Mouse (Mus musculus) ES-Bruce4 (cell line): Measurements from ENCODE around the gene Crmp1.

Experiments
- CTCF ChIP-seq: IDR thresholded peaks from one replicate; pipeline ENCODE4 v1.8.1; 2011; ENCODE audit warnings: low read depth, low read length
- EP300 ChIP-seq: IDR thresholded peaks from 2 replicates; pipeline ENCODE4 v1.6.1; 2011; ENCODE audit warnings: low read depth, low read length; ENCODE audit not compliant: insufficient read depth
- POLR2A ChIP-seq: IDR thresholded peaks from one replicate; pipeline ENCODE4 v1.8.1; 2011; ENCODE audit warnings: low read length; ENCODE audit not compliant: insufficient read depth

DNA sequence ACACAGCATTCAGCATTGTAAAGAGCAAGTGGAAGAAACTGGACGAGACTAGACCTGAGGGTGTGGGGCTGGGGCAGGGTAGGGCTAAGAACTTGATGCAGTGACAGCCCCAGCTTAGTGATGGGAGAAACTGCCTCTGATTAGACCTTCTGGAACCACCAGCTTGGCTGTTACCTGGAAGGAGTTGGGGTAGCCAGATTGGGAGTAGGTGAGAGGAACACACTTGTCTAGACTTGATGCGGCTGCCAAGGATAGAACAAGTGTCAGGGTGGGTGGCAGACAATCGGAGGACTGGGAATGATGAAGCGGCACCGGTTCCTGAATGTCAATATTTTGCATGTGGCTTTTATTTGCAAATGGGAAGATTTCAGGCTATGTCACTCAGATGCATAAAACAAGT lies 21.2 kb upstream of the Crmp1 start:
- TF ChIP-seq CTCF (no peak), POLR2A (no peak), EP300 (no peak)
